Mouse (Mus musculus): ENCODE measurements at regions not wholly inside any gene's neighbourhood (a gene's known extent, or its start where the extent isn't known, plus 50 kb on each side); places are given as distances from the start of the nearest gene placed in this dataset.

GRCm38 (mm10) chr10:111694227-111695200 is 188.4 kb downstream of the Phlda1 start:
- no peaks in the 10 kb centered on the region for H3K9me3 ChIP-seq (ENCODE audit: control insufficient read depth, low read length)
- no peak for ATAC-seq (ENCODE audit: low read depth)
- H3K9ac ChIP-seq (ENCODE audit: low read length) = no peak overlapping the region
- H3K4me2 ChIP-seq (ENCODE audit: low read depth, low read length) = no peak overlapping the region
- H3K4me1 ChIP-seq (replicated peaks; ENCODE audit: control insufficient read depth, insufficient read depth, low read length) = peaks cover 31% of the 10 kb centered on the region
- no peaks in the 10 kb centered on the region for H3K36me3 ChIP-seq (ENCODE audit: control insufficient read depth, insufficient read depth, low read length)
- H3K4me3 ChIP-seq (ENCODE audit: low read length) = no peak overlapping the region
- no peaks in the 10 kb centered on the region for H3K27me3 ChIP-seq (ENCODE audit: control insufficient read depth, insufficient read depth, low read depth, low read length)
- peak overlapping the region; percentile 14 for H3K27ac ChIP-seq (ENCODE audit: low read length)
- WGBS = 33% methylated on average over 6 of the region's 6 CpGs

DNA sequence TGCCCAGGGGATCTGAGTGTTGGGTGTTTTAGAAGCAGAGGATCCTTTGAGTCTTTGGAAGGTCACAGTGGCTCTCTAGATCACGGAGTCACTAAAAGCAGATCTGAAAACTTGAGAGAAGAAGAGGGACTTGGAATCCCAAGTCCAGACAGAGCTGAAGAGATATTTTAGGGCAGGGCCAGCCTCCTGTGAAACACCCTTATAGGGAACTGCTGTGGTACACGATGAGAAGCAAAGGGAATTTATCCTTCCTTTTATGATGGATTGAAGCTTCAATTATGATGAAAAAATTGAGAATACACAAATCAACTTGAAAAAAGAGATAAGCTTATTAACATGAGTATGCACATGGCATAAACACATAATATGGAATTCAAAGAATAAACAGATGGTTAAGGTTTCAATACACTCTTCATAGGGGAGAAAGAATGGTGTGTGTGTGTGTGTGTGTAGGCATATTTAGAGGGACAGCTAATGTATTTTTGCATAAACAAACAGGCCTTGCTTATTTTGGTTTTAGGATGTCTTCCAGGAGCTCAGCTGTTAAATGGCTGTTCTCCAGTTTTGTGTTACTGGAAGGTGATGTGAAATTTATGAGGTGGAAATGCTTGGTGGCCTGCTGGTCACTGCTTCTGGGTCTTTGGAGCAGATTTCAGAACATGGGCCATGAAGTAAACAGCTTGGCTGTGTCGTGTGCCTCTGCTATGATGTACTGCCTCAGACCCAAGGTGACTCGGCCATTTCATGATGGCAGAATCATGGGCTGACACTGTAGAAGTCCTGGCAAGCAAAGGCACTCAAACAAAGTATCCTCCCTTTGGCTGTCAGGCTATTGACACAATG is 190.1 kb downstream of the Phlda1 start:
- H3K9ac ChIP-seq (ENCODE audit: low read length) = no peak overlapping the region
- ATAC-seq (ENCODE audit: low read depth) = peak; percentile 96
- H3K4me2 ChIP-seq (ENCODE audit: low read depth, low read length) = no peak overlapping the region
- peak overlapping the region; percentile 91 for H3K27ac ChIP-seq (ENCODE audit: low read length)
- H3K36me3 ChIP-seq (ENCODE audit: control insufficient read depth, insufficient read depth, low read length) = no peaks in the 10 kb centered on the region
- no peaks in the 10 kb centered on the region for H3K9me3 ChIP-seq (ENCODE audit: control insufficient read depth, low read length)
- 46% methylated on average over 4 of the region's 4 CpGs for WGBS
- no peak overlapping the region for H3K4me3 ChIP-seq (ENCODE audit: low read length)
- peaks cover 27% of the 10 kb centered on the region for H3K4me1 ChIP-seq (replicated peaks; ENCODE audit: control insufficient read depth, insufficient read depth, low read length)
- H3K27me3 ChIP-seq (ENCODE audit: control insufficient read depth, insufficient read depth, low read depth, low read length) = no peaks in the 10 kb centered on the region

GRCm38 (mm10) chr10:111696987-111697386 is 190.9 kb downstream of the Phlda1 start:
- H3K27ac ChIP-seq (ENCODE audit: low read length) = peak overlapping the region; percentile 68
- no peak overlapping the region for H3K9ac ChIP-seq (ENCODE audit: low read length)
- 0 out of 2 replicates have a peak, but pooled peaks have one; percentile 0 for ATAC-seq (ENCODE audit: low read depth)
- no peak overlapping the region for H3K4me2 ChIP-seq (ENCODE audit: low read depth, low read length)
- H3K9me3 ChIP-seq (ENCODE audit: control insufficient read depth, low read length) = no peaks in the 10 kb centered on the region
- H3K4me1 ChIP-seq (replicated peaks; ENCODE audit: control insufficient read depth, insufficient read depth, low read length) = peaks cover 30% of the 10 kb centered on the region
- H3K36me3 ChIP-seq (ENCODE audit: control insufficient read depth, insufficient read depth, low read length) = no peaks in the 10 kb centered on the region
- H3K27me3 ChIP-seq (ENCODE audit: control insufficient read depth, insufficient read depth, low read depth, low read length) = no peaks in the 10 kb centered on the region
- H3K4me3 ChIP-seq (ENCODE audit: low read length) = no peak overlapping the region
- WGBS = 63% methylated on average over 2 of the region's 2 CpGs

GRCm38 (mm10) chr10:111699557-111700508 is 193.7 kb downstream of the Phlda1 start:
- Histone ChIP-seq H3K9me3 (ENCODE audit: control insufficient read depth, low read length) (no peaks in the 10 kb centered on the region), H3K4me3 (ENCODE audit: low read length) (no peak overlapping the region), H3K27me3 (ENCODE audit: control insufficient read depth, insufficient read depth, low read depth, low read length) (no peaks in the 10 kb centered on the region), H3K27ac (ENCODE audit: low read length) (no peak overlapping the region), H3K4me2 (ENCODE audit: low read depth, low read length) (no peak overlapping the region), H3K9ac (ENCODE audit: low read length) (no peak overlapping the region), H3K36me3 (ENCODE audit: control insufficient read depth, insufficient read depth, low read length) (no peaks in the 10 kb centered on the region), H3K4me1 (replicated peaks; ENCODE audit: control insufficient read depth, insufficient read depth, low read length) (peaks cover 18% of the 10 kb centered on the region)
- no peak for ATAC-seq (ENCODE audit: low read depth)
- 75% methylated on average over 16 of the region's 16 CpGs for WGBS

DNA sequence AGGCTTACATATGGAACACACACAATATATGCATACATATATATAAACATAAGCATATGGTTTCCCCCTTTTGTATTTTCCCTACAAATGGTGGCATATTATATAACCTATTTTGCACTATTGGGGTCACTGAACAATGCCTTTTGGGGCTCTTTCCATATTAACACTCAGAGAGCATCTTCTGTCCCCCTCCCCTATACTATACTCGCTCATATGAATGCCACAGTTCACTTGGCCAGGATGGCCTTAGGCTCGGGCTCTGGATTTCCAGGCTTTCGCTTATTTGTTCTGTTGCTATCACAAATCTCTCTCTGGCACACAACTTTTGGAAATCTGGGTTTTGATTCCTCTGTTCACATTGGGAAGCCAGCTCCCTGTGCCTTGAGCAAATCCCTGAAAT is 194.5 kb downstream of the Phlda1 start:
- no peaks in the 10 kb centered on the region for H3K27me3 ChIP-seq (ENCODE audit: control insufficient read depth, insufficient read depth, low read depth, low read length)
- no peak overlapping the region for H3K9ac ChIP-seq (ENCODE audit: low read length)
- 78% methylated on average over 3 of the region's 3 CpGs for WGBS
- peaks cover 11% of the 10 kb centered on the region for H3K4me1 ChIP-seq (replicated peaks; ENCODE audit: control insufficient read depth, insufficient read depth, low read length)
- H3K4me3 ChIP-seq (ENCODE audit: low read length) = no peak overlapping the region
- no peak for ATAC-seq (ENCODE audit: low read depth)
- no peaks in the 10 kb centered on the region for H3K36me3 ChIP-seq (ENCODE audit: control insufficient read depth, insufficient read depth, low read length)
- H3K9me3 ChIP-seq (ENCODE audit: control insufficient read depth, low read length) = peaks cover 4% of the 10 kb centered on the region; the same call in 1 of the 2 replicates
- H3K4me2 ChIP-seq (ENCODE audit: low read depth, low read length) = no peak overlapping the region
- no peak overlapping the region for H3K27ac ChIP-seq (ENCODE audit: low read length)

- H3K4me3 ChIP-seq (ENCODE audit: low read length) = no peak overlapping the region
- ATAC-seq (ENCODE audit: low read depth) = no peak
- no peak overlapping the region for H3K4me2 ChIP-seq (ENCODE audit: low read depth, low read length)
- no peaks in the 10 kb centered on the region for H3K27me3 ChIP-seq (ENCODE audit: control insufficient read depth, insufficient read depth, low read depth, low read length)
- WGBS = 43% methylated on average over 4 of the region's 4 CpGs
- H3K36me3 ChIP-seq (ENCODE audit: control insufficient read depth, insufficient read depth, low read length) = peaks cover 2% of the 10 kb centered on the region; the same call in 1 of the 2 replicates
- H3K9ac ChIP-seq (ENCODE audit: low read length) = no peak overlapping the region
- peaks cover 7% of the 10 kb centered on the region; the same call in 1 of the 2 replicates for H3K9me3 ChIP-seq (ENCODE audit: control insufficient read depth, low read length)
- peaks cover 8% of the 10 kb centered on the region for H3K4me1 ChIP-seq (replicated peaks; ENCODE audit: control insufficient read depth, insufficient read depth, low read length)
- H3K27ac ChIP-seq (ENCODE audit: low read length) = no peak overlapping the region
These were observed 195.1 kb downstream of the Phlda1 start for GRCm38 (mm10) chr10:111701138-111701537.

DNA sequence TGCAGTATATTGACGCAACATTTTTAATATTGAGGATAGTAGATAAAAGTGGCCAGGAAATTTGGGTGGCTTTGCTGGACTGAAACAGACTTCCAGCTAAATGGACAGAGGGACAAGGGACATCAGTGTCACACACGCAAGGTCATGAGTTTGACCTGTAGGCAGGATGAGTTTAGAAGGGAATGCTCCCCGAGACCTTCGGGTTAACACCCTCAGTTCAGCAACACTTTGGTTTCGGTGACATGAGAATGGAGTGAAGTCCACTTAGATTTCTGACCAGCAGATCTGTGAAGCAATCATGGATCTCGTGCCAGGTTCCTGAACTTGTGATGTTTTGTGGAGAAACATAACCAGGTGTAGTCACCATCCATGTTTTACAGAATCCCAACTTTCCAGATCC is 196.3 kb downstream of the Phlda1 start:
- 95% methylated on average over 6 of the region's 6 CpGs for WGBS
- H3K27ac ChIP-seq (ENCODE audit: low read length) = no peak overlapping the region
- peaks cover 3% of the 10 kb centered on the region for H3K4me1 ChIP-seq (replicated peaks; ENCODE audit: control insufficient read depth, insufficient read depth, low read length)
- no peak overlapping the region for H3K4me3 ChIP-seq (ENCODE audit: low read length)
- no peaks in the 10 kb centered on the region for H3K27me3 ChIP-seq (ENCODE audit: control insufficient read depth, insufficient read depth, low read depth, low read length)
- no peak overlapping the region for H3K4me2 ChIP-seq (ENCODE audit: low read depth, low read length)
- H3K36me3 ChIP-seq (ENCODE audit: control insufficient read depth, insufficient read depth, low read length) = peaks cover 2% of the 10 kb centered on the region; the same call in 1 of the 2 replicates
- no peak for ATAC-seq (ENCODE audit: low read depth)
- H3K9me3 ChIP-seq (ENCODE audit: control insufficient read depth, low read length) = peaks cover 7% of the 10 kb centered on the region; the same call in 1 of the 2 replicates
- no peak overlapping the region for H3K9ac ChIP-seq (ENCODE audit: low read length)

GRCm38 (mm10) chr10:111703447-111703846 is 197.4 kb downstream of the Phlda1 start:
- H3K4me1 ChIP-seq (replicated peaks; ENCODE audit: control insufficient read depth, insufficient read depth, low read length) = peaks cover 3% of the 10 kb centered on the region
- no peaks in the 10 kb centered on the region for H3K27me3 ChIP-seq (ENCODE audit: control insufficient read depth, insufficient read depth, low read depth, low read length)
- no peak overlapping the region for H3K4me3 ChIP-seq (ENCODE audit: low read length)
- H3K36me3 ChIP-seq (ENCODE audit: control insufficient read depth, insufficient read depth, low read length) = peaks cover 2% of the 10 kb centered on the region; the same call in 1 of the 2 replicates
- 86% methylated on average over 3 of the region's 3 CpGs for WGBS
- no peak overlapping the region for H3K27ac ChIP-seq (ENCODE audit: low read length)
- H3K9ac ChIP-seq (ENCODE audit: low read length) = no peak overlapping the region
- H3K9me3 ChIP-seq (ENCODE audit: control insufficient read depth, low read length) = peaks cover 7% of the 10 kb centered on the region; the same call in 1 of the 2 replicates
- ATAC-seq (ENCODE audit: low read depth) = no peak
- no peak overlapping the region for H3K4me2 ChIP-seq (ENCODE audit: low read depth, low read length)
